Comparison of ENCODE assay signal across 10 mouse cellular contexts in genomic region chr1:180550770-180551169, GRCm38 (mm10). TPM values are rescaled to one million over a fixed set of nuclear protein-coding genes. Genes with fewer than 3 reads are reported as not detected.
DNase-seq lines count a peak whose midpoint lies in the region; ATAC-seq and TF ChIP-seq lines count a peak whose summit lies in the region.
"Had no signal": no experiment of that assay in that cellular context is flagged by ENCODE, and none has a peak within 500 bp of the region (broad histone marks: within the 10 kb centered on the region; RNA-seq: fewer than 3 reads in every experiment).

No protein-coding gene starts in this region.

- H3K27me3 ChIP-seq in cerebellum, adult 2 months (ENCODE audit: control insufficient read depth, insufficient read depth, low read length), result no peaks in the 10 kb centered on the region
- H3K27me3 ChIP-seq in liver, embryonic 12.5 days (replicated peaks), result peaks cover 46% of the 10 kb centered on the region
- no peaks in the 10 kb centered on the region for H3K27me3 ChIP-seq in stomach, postnatal 0 days (ENCODE audit: control insufficient read depth, insufficient read depth, low read length)

- no peaks in the 10 kb centered on the region for H3K9me3 ChIP-seq in liver, embryonic 12.5 days (replicated peaks)
- H3K9me3 ChIP-seq in stomach, postnatal 0 days (ENCODE audit: control insufficient read depth, low read length), result no peaks in the 10 kb centered on the region
- H3K9me3 ChIP-seq: embryonic facial prominence, embryonic 12.5 days; lung, embryonic 15.5 days had no signal

- H3K4me2 ChIP-seq in liver, embryonic 12.5 days, result no peak overlapping the region
- no peak overlapping the region for H3K4me2 ChIP-seq in stomach, postnatal 0 days (replicated peaks; ENCODE audit: low read depth)
- H3K4me2 ChIP-seq: embryonic facial prominence, embryonic 12.5 days; lung, embryonic 15.5 days had no signal

- no peak overlapping the region for H3K27ac ChIP-seq in cerebellum, adult 2 months (ENCODE audit: insufficient read depth, low read length)
- H3K27ac ChIP-seq in liver, embryonic 12.5 days, result no peak overlapping the region
- H3K27ac ChIP-seq in stomach, postnatal 0 days (replicated peaks), result no peak overlapping the region
- H3K27ac ChIP-seq: embryonic facial prominence, embryonic 12.5 days; lung, embryonic 15.5 days had no signal

- no peaks in the 10 kb centered on the region for H3K4me1 ChIP-seq in lung, adult 2 months (ENCODE audit: control insufficient read depth, insufficient read depth, low read length)
- H3K4me1 ChIP-seq in cerebellum, adult 2 months (ENCODE audit: control insufficient read depth, insufficient read depth, low read length), result peaks cover 6% of the 10 kb centered on the region
- peaks cover 17% of the 10 kb centered on the region; the same call in 1 of the 2 replicates for H3K4me1 ChIP-seq in liver, embryonic 12.5 days
- no peaks in the 10 kb centered on the region for H3K4me1 ChIP-seq in stomach, postnatal 0 days (replicated peaks; ENCODE audit: control insufficient read depth, insufficient read depth)

- ATAC-seq in liver, embryonic 12.5 days, result 0 out of 2 replicates have a peak, but pooled peaks have one; percentile 30
- ATAC-seq in stomach, postnatal 0 days (ENCODE audit: low FRiP score, low TSS enrichment), result peak; percentile 44; the same call in 1 of the 2 replicates

- peak; percentile 70 for TF ChIP-seq CTCF in lung, adult 2 months (IDR thresholded peaks at IDR 0.05; ENCODE audit: insufficient read depth, low read length)
- TF ChIP-seq CTCF in cerebellum, adult 2 months (IDR thresholded peaks at IDR 0.05; ENCODE audit: borderline replicate concordance, insufficient read depth, low read depth, low read length), result peak; percentile 89
- TF ChIP-seq CTCF in stomach, postnatal 0 days (IDR thresholded peaks at IDR 0.05; ENCODE audit: low read depth), result peak; percentile 90

- no peak overlapping the region for H3K4me3 ChIP-seq in lung, adult 2 months (replicated peaks; ENCODE audit: extremely low read depth, low read depth, low read length)
- H3K4me3 ChIP-seq in cerebellum, adult 2 months (replicated peaks; ENCODE audit: insufficient read depth, low read depth, low read length), result no peak overlapping the region
- H3K4me3 ChIP-seq in liver, embryonic 12.5 days, result no peak overlapping the region
- H3K4me3 ChIP-seq in stomach, postnatal 0 days (ENCODE audit: low read depth, low read length), result no peak overlapping the region
- H3K4me3 ChIP-seq: embryonic facial prominence, embryonic 12.5 days; lung, embryonic 15.5 days had no signal

- no peak overlapping the region for H3K9ac ChIP-seq in liver, embryonic 12.5 days
- H3K9ac ChIP-seq in stomach, postnatal 0 days (ENCODE audit: low read length), result no peak overlapping the region
- H3K9ac ChIP-seq: embryonic facial prominence, embryonic 12.5 days; lung, embryonic 15.5 days had no signal

- TF ChIP-seq EP300 in stomach, postnatal 0 days (optimal IDR thresholded peaks at IDR 0.05), result no peak

- DNase-seq in lung, adult 2 months, result no peak
- no peak for DNase-seq in lung, adult 18-20 months
- DNase-seq in cerebellum, adult 2 months, result peak; percentile 70 to 77
- DNase-seq in heart, adult 9 months (ENCODE audit: low spot score in 2 of 2), result peak; percentile 19 to 29
- peak; percentile 46 for DNase-seq in stomach, postnatal 0 days (ENCODE audit: low spot score)
- DNase-seq in c-Kit-positive CD71-positive TER-119-positive erythroid progenitor cells, embryonic 14.5 days (ENCODE audit: low spot score), result no peak
- no peak for DNase-seq in layer of hippocampus, postnatal 10 days (ENCODE audit: low spot score in 2 of 2)

- TF ChIP-seq POLR2A in lung, adult 2 months (IDR thresholded peaks at IDR 0.05; ENCODE audit: borderline replicate concordance, extremely low read depth, low read depth, low read length), result no peak
- no peak for TF ChIP-seq POLR2A in cerebellum, adult 2 months (IDR thresholded peaks at IDR 0.05; ENCODE audit: borderline replicate concordance, insufficient read depth, low read length)

- H3K36me3 ChIP-seq in liver, embryonic 12.5 days, result no peaks in the 10 kb centered on the region
- H3K36me3 ChIP-seq in stomach, postnatal 0 days (ENCODE audit: control insufficient read depth, insufficient read depth, low read length), result no peaks in the 10 kb centered on the region
- H3K36me3 ChIP-seq: embryonic facial prominence, embryonic 12.5 days; lung, embryonic 15.5 days had no signal

- 28% methylated on average over 5 of the region's 5 CpGs for WGBS in lung, adult 2 months
- WGBS in cerebellum, adult 2 months, result 2% methylated on average over 5 of the region's 5 CpGs
- WGBS in liver, embryonic 12.5 days (ENCODE audit: insufficient replicate concordance), result 17% methylated on average over 5 of the region's 5 CpGs
- WGBS in stomach, postnatal 0 days, result 13% methylated on average over 5 of the region's 5 CpGs

RNA-seq across cellular contexts. Expression of gene Parp1, which starts 18.0 kb away (rescaled TPM):
- 17.7 and 20.1 TPM in 2 replicates for polyA plus RNA-seq in lung, adult 2 months (2012; rRNA removed)
- polyA plus RNA-seq in cerebellum, adult 2 months (2012; rRNA removed), result 58.1 and 63.1 TPM in 2 replicates
- 111 and 115 TPM in 2 replicates for polyA plus RNA-seq in liver, embryonic 12.5 days (2016; fragmentation: Nextera tagmentation; extraction: Ambion mirVana)
- polyA plus RNA-seq in stomach, postnatal 0 days (2015; fragmentation: Nextera tagmentation; extraction: Ambion mirVana), result 31.3 and 31.9 TPM in 2 replicates
- 100 to 1,000 TPM; 128 to 133 TPM for total RNA-seq in layer of hippocampus, postnatal 10 days (2021)

Comparison
In these comparisons a context has a peak if more than half of its experiments do, and no peak if none do; other contexts are left out.
1. DNase-seq: peak in cerebellum, adult 2 months (2 of 2), heart, adult 9 months (2 of 2) and stomach, postnatal 0 days (single experiment); none in lung, adult 2 months (single experiment), lung, adult 18-20 months (0 of 2), c-Kit-positive CD71-positive TER-119-positive erythroid progenitor cells, embryonic 14.5 days (single experiment) and layer of hippocampus, postnatal 10 days (0 of 2).
2. Peak in every context shown above with its lines, with median percentiles within 50 percentile points of each other: CTCF ChIP-seq.